Mouse (Mus musculus): ENCODE results near the gene Foxn3.

The Foxn3 gene

DNA sequence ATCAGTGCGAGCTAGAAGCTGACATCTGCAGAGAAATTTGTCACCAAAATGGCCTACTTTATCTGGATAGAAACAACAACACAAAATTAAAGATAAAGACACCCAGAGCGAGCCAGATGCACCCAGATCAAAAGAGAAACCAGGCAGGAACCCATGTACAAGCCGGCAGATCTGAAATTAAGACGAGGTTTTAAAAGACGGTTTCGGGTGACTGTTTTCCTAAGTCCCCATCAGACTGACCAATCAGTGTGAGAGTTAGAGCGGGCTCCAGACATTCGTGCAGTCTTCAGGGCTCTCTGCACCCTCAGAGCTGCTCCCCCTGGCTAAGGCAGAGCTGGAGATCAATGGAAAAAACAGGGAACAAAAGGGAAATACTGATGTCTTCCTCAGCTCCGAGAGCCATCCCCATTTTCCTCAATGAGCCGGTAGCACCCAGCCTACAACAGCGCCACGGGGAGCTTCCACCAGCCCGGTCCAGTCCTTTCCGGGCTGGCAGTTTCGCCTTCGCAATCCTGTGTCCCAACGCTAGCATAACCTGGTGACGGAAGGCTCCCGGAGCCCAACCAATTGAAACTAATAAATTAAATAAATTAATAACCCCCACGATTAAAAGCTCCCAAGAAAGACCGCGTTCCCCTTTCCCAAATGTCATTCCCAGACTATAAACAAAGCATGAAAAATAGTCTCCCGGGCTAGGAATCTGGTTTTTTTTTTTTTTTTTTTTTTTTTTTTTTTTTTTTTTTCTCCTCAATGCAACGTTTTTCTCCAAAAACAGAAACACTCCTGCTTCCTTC is 1.1 kb downstream of the Foxn3 start:
- no peak for DNase-seq (ENCODE audit: low spot score)

DNA sequence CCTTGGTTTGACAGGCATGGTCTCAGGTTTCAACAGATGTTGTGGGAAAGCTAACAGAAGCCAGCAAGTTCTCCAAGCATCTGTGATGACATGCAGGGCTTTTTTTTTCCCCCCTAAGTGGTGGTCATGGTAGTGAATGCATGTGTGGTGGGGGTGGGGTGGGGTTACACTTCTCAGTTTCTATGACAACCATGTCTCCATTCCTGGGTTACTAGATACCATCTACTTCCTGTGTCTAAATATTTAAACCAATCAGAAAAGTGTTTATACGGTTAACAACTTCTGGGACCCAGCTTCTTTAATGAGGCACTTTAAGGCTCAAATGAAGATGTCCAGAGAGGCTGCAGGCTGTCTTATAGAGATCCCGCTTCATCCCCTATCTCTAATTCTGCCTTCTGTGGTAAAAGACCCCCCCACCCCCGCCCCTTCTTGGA is 2.0 kb downstream of the Foxn3 start:
- no peak for DNase-seq (ENCODE audit: low spot score)

DNA sequence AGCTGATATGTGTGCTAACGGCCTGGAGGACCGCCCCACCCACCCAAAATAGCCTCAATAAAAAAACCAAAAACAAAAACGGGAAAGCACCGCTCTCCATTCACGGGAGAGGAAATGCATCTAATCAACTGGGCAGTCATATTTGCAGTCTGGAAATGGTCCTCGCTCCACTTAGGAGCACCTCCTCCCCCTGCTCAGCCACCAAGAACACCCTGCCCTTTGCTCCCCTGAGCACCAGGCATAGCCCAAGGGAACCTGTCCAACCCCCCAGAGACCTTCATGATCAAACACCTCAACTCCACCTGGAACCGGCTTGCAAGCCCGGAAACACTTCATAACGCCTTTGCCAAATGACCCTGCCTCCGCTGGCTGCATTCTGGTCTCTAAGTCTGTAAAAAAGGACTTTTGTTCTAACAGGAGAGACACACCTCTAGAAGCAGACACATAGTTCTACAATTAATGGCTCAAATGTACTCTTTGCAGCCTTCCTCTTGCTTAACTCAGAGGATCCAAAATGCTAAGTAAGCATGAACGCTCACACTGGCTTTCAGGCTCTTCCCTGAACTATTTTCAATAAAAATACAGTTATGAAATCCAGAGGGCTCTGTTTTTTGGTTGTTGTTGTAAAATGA is 2.6 kb downstream of the Foxn3 start:
- DNase-seq (ENCODE audit: low spot score) = no peak

DNA sequence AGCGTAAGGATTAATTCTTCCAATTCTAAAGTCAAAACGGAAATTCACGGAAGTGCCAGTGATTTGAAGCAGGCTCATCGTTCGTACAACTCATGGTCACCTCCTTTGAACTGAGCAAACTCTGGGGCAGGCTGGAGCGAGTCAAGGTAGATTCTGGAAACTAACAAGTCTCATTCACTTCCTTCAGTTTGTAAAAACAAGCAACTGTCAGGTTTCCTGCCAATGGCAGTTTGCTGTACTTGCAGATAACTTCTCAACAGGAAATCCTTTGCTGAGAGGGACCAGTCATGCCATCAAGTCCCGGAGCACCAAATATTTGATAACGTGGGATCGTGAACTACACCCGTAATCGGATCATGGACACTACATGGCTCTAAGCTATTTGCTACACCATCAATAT is 3.9 kb downstream of the Foxn3 start:
- no peak for DNase-seq (ENCODE audit: low spot score)

DNA sequence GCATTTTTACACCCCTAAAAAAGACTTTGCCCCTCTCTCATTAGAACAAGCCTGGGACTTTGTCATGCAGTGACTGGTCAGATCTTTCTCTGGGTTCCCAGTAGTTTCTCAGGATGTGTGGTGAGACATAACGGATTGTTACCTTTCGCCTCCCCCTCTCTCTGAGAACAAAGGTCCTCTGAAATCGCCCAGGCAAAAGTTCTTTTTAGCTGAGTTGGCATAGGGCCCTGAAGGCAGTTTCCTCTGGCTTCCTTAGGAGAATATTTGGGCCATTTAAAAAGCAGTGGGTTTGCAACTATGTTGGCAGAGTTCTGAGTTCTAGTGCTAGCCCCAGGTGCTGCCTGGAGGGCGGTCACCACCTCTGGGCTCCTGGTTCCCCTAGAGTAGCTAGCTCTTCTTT is 4.9 kb downstream of the Foxn3 start:
- no peak for DNase-seq (ENCODE audit: low spot score)

DNA sequence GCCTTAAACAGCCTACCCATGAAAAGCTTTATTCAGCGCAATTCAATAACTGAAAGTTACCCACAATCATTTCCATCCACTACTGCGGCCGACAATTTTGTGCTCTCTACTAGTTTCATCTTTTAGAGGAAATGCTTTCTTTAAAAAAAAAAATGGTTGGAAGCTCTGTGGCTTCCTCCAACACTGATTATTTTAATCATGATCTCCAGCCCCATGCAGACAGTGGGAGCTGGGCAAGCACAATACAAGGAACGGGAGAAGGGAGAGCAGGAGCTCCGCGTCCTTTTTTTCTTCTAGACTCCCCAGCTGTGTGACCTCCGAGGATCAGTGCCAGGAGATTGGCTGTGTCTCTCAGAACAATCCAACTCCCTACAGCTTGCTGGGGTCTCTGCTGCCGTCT is 5.9 kb downstream of the Foxn3 start:
- no peak for DNase-seq (ENCODE audit: low spot score)

DNA sequence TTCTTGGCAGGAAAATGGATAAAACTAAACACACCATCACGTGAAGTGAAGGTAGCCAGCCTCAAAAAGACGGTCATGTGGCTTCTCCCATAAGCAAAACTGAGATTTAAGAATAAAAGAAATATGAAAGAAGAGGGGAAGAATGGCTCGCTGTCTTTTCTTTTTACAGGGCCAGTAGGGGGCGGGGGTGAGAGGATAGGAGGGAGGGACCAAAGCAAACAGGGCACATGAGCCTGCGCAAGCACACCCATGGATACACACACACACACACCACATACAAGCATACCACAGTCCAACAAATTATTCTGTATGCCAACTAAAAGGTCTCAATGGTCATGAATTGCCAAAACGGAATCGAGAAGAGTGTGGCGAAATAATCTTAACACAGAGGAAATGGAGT is 12.8 kb downstream of the Foxn3 start:
- DNase-seq (ENCODE audit: low spot score) = no peak

DNA sequence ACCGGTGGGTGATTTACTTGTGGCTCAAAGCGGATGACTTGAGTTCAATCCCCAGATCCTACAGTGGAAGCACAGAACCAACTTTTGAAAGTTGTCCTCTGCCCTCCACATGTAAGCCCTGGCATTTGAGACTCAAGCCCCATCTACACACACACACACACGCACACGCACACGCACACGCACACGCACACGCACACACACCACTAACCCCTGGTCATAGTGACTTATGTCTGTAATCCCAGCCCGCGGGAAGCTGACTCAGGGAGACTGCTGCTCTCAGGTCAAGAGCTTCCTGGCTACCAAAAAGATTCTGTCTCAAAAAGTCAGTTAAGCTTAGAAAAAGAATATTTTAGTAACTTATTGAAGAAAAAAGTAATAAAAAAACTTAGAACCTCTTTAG is 13.6 kb downstream of the Foxn3 start:
- DNase-seq (ENCODE audit: low spot score) = no peak

DNA sequence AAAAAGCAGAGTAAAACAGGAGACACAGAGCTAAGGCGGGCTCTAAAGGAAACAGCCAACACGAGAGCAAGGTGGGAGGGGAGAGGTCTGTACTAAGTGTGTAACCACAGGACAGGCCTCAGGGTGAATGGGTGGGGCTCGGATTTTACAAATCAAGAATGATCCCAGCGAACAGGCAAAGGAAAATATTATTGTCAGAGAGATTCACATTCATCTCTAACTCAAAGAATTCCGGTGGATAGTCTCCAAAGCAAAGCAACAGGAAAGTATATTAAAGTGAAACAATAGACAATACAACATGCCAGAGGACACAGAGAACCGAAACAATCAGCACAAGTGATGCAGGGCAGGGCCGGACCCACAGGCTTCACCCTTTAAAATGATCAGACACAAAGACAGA is 15.0 kb downstream of the Foxn3 start:
- no peak for DNase-seq (ENCODE audit: low spot score)

DNA sequence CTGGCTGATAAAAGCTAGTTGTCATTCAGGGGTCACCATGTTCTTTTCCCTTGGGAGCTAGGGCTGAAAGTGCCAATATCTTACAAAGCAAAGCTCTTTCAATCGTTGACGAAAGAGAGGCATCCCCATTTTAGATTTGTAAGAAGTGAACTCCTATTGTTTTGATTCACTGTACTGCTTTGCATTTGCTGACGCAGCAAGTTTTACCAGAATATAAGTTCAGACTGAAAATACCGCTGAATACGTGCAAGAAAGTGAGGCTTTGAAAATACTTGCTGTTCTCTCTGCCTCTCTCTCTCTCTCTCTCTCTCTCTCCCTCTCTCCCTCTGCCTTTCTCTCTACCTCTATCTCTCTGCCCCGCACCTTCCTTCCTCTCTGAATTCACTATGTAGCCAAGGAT is 16.1 kb downstream of the Foxn3 start:
- no peak for DNase-seq (ENCODE audit: low spot score)

DNA sequence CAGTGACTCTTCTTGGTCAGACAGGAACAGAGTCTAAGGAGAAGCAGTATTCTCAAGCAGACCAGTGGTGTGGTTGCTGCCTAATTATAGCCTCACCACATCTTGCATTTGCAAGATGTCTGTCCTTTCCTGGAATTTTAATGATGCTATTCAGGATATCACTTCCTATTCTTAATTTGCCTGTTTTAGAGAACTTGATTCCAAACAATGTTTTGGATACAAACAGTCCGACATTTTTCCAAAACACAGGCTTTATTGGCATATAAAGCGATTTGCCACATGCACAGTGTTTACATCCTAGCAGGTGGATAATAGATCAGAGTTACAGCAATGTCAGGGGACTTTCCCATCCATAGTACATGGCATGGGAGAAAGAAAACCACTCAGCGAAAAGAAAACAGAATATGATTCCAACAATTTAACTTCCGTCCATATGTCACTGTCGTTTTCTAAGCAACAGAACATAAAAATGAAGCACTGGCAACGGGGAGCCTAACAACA is 18.1 kb downstream of the Foxn3 start:
- no peak for DNase-seq (ENCODE audit: low spot score)

DNA sequence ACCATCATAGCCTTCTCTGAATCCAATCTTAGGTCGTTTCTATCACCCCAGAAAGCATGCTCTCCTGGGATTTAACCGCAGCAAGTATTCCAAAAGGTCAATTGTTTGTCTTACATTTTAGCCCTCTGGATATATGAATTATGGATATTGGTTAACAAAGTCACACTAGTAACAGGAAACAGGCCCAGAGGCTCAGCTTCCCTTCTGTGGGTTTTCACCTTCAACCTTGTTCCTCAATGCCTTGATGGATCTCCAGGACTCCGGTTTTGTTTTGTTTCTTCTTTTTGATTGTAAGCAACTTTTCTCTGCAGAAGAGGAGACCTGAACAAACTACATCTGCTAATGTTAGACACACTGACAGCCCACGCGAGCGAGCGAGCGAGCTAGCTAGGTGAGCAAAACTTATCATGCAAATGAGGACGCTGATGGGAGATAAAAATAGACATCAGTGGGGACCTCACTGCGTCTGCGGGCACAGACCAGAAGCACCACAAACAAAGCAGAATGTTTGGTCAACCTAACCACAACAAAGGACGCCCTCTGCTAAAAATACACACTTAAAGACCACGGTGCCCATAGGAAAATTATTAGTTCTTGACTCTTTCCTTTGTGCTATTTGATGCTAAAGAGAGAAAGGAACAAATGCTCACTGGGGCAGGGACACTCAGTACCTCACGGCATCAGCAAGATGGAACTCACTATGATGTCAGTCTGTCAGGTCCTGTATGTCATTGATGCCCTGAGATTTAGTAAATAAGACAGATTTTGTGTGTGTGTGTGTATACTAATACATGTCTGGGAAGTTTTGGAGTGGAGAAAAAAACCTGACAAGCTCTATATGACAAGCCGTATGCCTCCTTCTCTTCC is 18.9 kb downstream of the Foxn3 start:
- DNase-seq (ENCODE audit: low spot score) = no peak

DNA sequence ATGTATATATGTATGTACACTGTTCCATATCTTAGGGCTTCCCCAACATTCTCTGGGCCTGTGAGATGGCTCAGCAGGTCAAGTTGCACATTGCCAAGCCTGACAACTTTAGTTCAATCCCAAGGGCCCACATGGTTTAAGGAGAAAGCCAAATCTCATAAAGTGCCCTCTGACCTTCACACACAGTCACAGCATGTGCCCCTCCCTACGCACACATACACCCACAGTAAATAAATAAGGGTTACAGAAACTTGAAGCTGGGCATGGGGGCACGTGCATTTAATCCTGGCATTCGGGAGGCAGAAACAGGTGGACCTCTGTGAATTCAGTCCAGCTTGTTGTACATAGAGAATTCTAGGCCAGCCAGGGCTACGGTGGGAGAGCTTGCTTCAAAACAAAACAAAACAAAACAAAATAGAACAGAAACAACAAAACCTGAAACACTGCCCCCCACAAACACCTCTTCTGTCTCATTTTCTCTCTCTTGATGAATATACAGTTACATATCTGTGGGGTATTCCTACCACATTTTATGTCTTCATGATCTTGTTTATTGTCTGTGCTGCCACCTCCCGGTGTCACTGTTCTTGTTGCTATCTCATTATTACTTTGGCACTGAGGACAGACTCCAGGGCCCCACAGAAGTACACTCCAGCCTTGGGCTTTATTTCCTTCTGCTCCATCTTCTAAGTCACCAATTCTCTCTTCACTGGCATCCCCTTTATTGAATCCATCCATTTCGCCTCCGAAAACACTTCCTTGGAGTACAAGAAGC is 19.8 kb downstream of the Foxn3 start:
- no peak for DNase-seq (ENCODE audit: low spot score)

DNA sequence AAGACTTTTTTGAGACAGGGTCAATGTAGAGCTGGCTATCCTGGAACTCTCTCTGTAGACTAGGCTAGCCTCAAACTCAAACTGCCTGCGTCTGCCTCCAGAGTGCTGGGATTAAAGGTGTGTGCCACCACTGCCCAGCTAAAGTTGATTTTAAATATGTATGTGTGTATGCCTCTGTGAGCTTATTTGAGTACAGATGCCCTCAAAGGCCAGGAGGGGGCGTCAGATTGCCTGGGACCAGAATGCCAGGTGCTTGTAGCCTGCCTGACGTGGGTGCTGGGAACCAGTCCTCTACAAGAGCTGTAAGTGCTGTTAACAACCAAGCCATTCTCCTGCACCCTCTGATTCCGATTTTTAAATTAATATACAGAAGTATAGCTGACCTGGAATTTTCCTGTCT is 23.2 kb downstream of the Foxn3 start:
- no peak for DNase-seq (ENCODE audit: low spot score)

DNA sequence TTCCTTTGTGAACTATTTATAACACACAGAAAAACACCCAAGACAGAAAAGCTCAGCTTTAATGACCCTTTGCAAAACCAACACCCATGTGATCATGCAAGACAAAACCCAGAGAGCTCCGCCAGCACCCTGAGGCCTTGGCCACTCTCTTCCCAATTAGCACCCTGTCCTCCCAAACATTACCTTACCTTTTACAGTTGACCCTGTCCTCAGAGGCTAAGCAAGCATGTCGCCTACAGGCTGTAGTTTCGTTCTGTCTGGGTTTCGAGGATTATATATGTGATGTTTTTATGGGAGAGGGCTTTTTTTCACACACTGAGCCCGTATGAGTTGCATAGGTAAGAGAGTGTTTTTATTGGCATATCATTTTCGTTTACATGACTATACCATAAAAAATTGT is 26.1 kb downstream of the Foxn3 start:
- no peak for DNase-seq (ENCODE audit: low spot score)

DNA sequence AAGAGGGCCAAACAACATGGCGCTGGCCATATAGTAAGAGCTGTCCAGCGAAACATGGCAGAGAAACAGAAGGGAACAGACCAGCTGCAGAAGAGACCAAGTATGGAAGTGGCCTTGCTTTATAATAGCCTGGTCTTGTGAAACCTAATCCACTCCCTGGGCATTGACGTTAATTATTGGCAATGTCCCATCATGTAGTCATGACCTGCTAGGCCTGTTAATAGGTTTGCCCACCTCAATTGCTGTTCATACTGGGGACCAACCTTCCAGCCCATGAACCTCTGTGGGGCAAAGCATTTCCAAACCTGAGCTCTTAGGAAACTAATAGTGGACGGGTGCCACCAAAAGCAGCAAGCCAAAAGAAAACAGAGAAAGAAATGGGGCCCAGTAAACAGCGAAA is 27.0 kb downstream of the Foxn3 start:
- DNase-seq (ENCODE audit: low spot score) = no peak

DNA sequence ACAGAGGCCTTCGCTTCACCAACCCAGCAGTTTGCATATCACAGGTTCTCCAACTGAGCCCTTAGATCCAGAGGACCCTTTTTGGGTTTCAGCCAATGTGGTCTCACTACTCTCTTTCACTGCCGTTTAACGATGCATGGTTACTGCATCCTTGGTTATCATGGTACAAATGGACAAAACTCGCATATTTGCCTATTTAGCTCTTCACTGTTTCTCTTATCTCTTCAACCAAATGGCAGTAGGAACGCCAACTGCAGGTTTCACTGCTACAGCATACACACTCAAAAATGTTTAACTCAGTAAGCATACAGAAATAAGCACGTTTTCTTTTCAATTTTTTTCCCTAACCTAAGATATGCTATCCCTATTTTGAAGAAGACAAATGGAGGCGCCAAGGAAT is 31.0 kb downstream of the Foxn3 start:
- DNase-seq (ENCODE audit: low spot score) = no peak

DNA sequence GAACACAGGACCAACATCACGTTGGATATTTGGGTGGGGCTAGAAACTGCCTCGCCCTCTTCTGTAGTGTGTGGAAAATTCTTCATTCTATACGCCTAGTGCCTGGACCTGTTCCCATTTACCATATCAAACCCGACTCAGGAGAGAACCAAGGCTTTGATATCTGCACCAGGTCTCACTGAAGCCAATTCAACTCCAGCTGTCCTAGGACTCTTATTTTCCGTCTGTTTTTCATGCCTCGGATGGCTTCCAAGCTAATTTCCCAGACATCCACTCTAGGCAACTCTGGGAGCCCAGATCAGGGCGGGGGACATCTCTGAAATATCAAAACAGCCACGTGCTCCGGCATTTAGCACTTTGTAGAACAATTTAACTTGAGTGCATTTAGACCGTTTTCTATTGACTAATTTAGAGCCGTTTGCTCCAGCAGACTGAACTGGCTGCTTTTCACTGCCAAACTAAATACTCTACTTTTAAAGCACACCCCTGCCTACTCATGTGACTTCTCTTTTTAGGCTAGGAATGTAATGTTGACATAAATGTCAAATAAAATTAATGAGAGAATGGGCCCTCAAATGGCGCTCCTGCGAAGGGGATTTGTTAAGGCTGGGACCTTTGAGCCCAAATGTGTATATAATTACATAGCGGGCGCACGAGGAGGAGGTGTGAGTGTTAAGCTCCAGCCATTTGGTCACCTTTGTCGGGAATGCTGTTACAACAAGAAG is 33.5 kb downstream of the Foxn3 start:
- DNase-seq (ENCODE audit: low spot score) = no peak

DNA sequence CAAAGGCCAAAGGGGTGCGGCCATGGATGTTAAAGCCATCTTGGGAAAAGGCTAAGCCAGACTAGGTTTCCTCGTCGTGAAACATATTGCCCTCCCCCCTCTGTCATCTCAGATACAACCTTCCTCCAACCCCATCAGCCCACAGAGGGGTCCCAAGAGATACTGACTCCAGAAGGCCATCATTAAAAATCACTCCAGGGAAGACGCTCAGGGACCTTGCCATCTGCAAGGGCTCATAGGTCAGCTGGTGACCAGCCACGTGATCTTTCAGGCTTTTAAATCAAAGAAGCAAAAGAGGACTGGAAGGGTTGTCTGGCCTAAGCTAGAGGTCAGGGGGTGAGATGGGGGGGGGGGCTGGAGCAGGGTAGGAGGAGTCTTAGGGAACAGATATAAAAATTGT is 34.4 kb downstream of the Foxn3 start:
- DNase-seq (ENCODE audit: low spot score) = no peak

DNA sequence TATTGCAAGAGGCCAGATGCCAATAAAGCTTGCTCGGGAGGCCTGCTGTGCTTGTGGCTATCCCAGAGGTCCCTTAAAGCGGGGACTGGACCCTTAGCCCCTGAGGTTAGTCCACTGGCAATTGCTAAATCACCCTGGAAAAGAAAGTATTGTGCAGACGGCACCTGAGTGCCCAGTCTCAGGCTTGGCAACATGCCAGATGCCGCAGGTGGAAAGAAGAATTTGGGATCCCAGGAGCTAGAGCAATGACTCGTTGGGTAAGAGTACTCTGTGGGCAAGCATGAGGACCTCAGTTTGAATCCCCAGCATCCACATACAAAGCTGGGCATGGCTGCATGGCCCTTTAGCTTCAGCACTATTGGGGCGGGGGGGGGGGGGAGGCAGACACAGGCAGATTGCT is 35.9 kb downstream of the Foxn3 start:
- no peak for DNase-seq (ENCODE audit: low spot score)

DNA sequence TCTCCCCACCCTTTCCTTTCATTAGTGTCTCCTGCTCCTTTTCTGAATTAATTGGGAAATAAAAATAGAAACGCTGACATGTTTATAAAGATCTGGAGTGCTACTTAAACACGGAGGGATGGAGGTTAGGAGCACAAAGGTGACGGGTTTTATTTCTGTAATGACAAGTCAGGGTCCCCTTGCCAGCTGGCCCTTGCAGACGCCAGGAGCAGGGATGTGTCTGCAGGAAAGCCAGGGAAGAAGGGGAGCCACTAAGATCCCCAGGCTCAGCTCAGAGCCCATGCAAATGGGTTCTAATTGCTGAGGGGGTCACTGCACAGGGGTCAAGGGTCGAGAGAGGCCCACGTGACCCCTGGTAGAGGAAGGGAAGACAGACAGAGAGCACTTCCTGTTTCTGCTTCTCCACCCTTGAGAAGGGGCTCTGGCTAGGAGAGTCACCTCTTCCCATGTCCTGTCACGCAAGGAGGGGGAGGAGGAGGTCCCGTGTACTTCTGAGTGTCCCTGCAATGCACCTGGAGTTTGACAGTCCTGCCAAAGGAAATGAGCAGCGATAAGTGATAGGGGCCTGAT is 36.7 kb downstream of the Foxn3 start:
- DNase-seq (ENCODE audit: low spot score) = no peak
